Mouse (Mus musculus) olfactory bulb, adult 2 months (tissue): ENCODE results near the gene Dna2.

Source experiments
- CTCF ChIP-seq: fragments of 200-500 bp; IDR thresholded peaks from 2 replicates; pipeline ENCODE4 v1.5.1; 2012; ENCODE audit warnings: low read depth, mild to moderate bottlenecking, low read length, moderate library complexity; ENCODE audit not compliant: insufficient read depth
- POLR2A ChIP-seq: fragments of 200-500 bp; IDR thresholded peaks from 2 replicates; pipeline ENCODE4 v1.6.1; 2012; ENCODE audit warnings: mild to moderate bottlenecking, low read depth, low read length, moderate library complexity; ENCODE audit not compliant: insufficient read depth

GRCm38 (mm10) chr10:63013476-63013875 lies 66.7 kb downstream of the Dna2 start:
- TF ChIP-seq CTCF (no peak), POLR2A (no peak)
